Comparison of ENCODE assay signal across 30 mouse cellular contexts in the genomic region with DNA sequence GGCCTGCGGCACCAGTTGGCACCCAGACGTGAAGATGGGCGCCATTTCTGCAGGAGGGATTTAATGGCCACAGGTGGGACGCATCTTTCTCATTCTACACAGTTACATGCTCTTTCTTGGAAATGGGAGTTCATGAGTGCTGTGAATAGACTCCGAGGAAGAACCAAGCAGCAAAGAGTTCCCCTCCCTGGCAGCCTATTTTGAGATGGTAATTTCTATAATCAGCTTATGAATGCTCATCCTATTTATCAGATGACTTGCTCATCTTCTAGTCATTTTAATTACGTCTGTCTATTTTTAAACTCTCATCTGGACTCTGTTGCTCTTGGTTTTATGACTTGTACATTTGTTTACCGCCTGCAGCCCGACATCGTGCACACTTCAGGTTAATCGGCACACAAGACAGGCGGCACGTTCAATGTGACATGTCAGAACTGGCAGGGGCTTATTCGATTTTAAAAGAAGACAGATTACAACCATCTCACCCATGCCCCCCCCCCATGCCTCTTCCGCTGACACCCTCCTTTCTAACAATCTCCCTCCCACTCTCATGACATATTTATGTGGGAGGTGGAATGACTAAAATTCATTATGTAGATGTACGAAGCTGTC.
DNase-seq lines count a peak whose midpoint lies in the region; ATAC-seq lines count a peak whose summit lies in the region.
"Had no signal": no experiment of that assay in that cellular context is flagged by ENCODE, and none has a peak within 500 bp of the region (broad histone marks: within the 10 kb centered on the region; RNA-seq: fewer than 3 reads in every experiment).

No protein-coding gene starts in this region.

- DNase-seq in heart, postnatal 14 days, result no peak
- DNase-seq in retina, adult 2 months (ENCODE audit: low read depth, low spot score), result peak; percentile 69
- DNase-seq in retina, embryonic 14.5 days (ENCODE audit: low spot score), result no peak
- no peak for DNase-seq in spleen, postnatal 14 days (ENCODE audit: low spot score in 2 of 2)
- DNase-seq: adrenal gland, adult 8-10 months; cerebellum, adult 11 months; cerebellum, adult 9-10 months; cerebellum, postnatal 36 days; gastrocnemius, postnatal 10 days; heart, postnatal 36 days; kidney, adult 9 months; kidney, postnatal 10 days; layer of hippocampus, adult 9-11 months; right cerebral cortex, postnatal 14 days; thymus, adult 2 months; thymus, postnatal 4 days had no signal

- no peak overlapping the region for H3K4me3 ChIP-seq in forebrain, embryonic 15.5 days
- no peak overlapping the region for H3K4me3 ChIP-seq in forebrain, embryonic 12.5 days (replicated peaks)
- H3K4me3 ChIP-seq in heart, embryonic 11.5 days (ENCODE audit: low read depth, low read length), result no peak overlapping the region
- H3K4me3 ChIP-seq: hindbrain, embryonic 12.5 days; left cerebral cortex, adult 2 months; limb, embryonic 13.5 days; lung, embryonic 15.5 days; stomach, embryonic 15.5 days had no signal

- peak overlapping the region; percentile 23; the same call in 1 of the 2 replicates for H3K27ac ChIP-seq in forebrain, embryonic 15.5 days (replicated peaks)
- no peak overlapping the region for H3K27ac ChIP-seq in forebrain, embryonic 12.5 days
- 0 out of 2 replicates have a peak overlapping the region, but pooled peaks have one; percentile 38 for H3K27ac ChIP-seq in heart, embryonic 11.5 days (ENCODE audit: low read depth, low read length)
- H3K27ac ChIP-seq: hindbrain, embryonic 12.5 days; hindbrain, postnatal 0 days; left cerebral cortex, adult 2 months; limb, embryonic 13.5 days; lung, embryonic 15.5 days; stomach, embryonic 15.5 days had no signal

- H3K4me1 ChIP-seq in forebrain, embryonic 15.5 days, result 0 out of 2 replicates have a peak, but pooled peaks cover 5% of the 10 kb centered on the region
- peaks cover 5% of the 10 kb centered on the region; the same call in 1 of the 2 replicates for H3K4me1 ChIP-seq in forebrain, embryonic 12.5 days
- peaks cover 39% of the 10 kb centered on the region for H3K4me1 ChIP-seq in heart, embryonic 11.5 days (ENCODE audit: control insufficient read depth, insufficient read depth, low read length)

- peaks cover 2% of the 10 kb centered on the region; the same call in 1 of the 2 replicates for H3K36me3 ChIP-seq in forebrain, embryonic 15.5 days
- peaks cover 14% of the 10 kb centered on the region for H3K36me3 ChIP-seq in forebrain, embryonic 12.5 days (replicated peaks)
- 0 out of 2 replicates have a peak, but pooled peaks cover 10% of the 10 kb centered on the region for H3K36me3 ChIP-seq in heart, embryonic 11.5 days (ENCODE audit: control insufficient read depth, insufficient read depth, low read length)
- H3K36me3 ChIP-seq: G1E; lung, embryonic 15.5 days; stomach, embryonic 15.5 days had no signal

- no peak overlapping the region for H3K4me2 ChIP-seq in forebrain, embryonic 15.5 days (replicated peaks)
- H3K4me2 ChIP-seq in forebrain, embryonic 12.5 days, result no peak overlapping the region
- H3K4me2 ChIP-seq in heart, embryonic 11.5 days, result no peak overlapping the region
- H3K4me2 ChIP-seq: hindbrain, embryonic 12.5 days; limb, embryonic 13.5 days; liver, embryonic 11.5 days; lung, embryonic 15.5 days; midbrain, embryonic 11.5 days; stomach, embryonic 15.5 days had no signal

- H3K27me3 ChIP-seq in forebrain, embryonic 15.5 days, result no peaks in the 10 kb centered on the region
- H3K27me3 ChIP-seq in forebrain, embryonic 12.5 days, result no peaks in the 10 kb centered on the region
- no peaks in the 10 kb centered on the region for H3K27me3 ChIP-seq in heart, embryonic 11.5 days (ENCODE audit: control insufficient read depth, insufficient read depth, low read length)
- H3K27me3 ChIP-seq: hindbrain, embryonic 12.5 days; limb, embryonic 13.5 days; lung, embryonic 15.5 days; stomach, embryonic 15.5 days had no signal

- H3K9ac ChIP-seq in forebrain, embryonic 15.5 days (replicated peaks), result no peak overlapping the region
- no peak overlapping the region for H3K9ac ChIP-seq in forebrain, embryonic 12.5 days
- H3K9ac ChIP-seq in heart, embryonic 11.5 days (ENCODE audit: low read depth, low read length), result no peak overlapping the region
- H3K9ac ChIP-seq: hindbrain, embryonic 12.5 days; limb, embryonic 13.5 days; lung, embryonic 15.5 days; stomach, embryonic 15.5 days had no signal

- 76% methylated on average over 15 of the region's 15 CpGs for WGBS in forebrain, embryonic 15.5 days
- WGBS in forebrain, embryonic 12.5 days, result 88% methylated on average over 15 of the region's 15 CpGs
- WGBS in heart, embryonic 11.5 days (ENCODE audit: insufficient replicate concordance), result 75% methylated on average over 15 of the region's 15 CpGs

- intact Hi-C loops in heart, postnatal 14 days (cut with DNase I), result loop anchor here (5.0 kb wide), 1 partner anchor 117 kb away; no protein-coding TSS in a partner anchor

- H3K9me3 ChIP-seq in forebrain, embryonic 15.5 days, result no peaks in the 10 kb centered on the region
- H3K9me3 ChIP-seq in forebrain, embryonic 12.5 days, result no peaks in the 10 kb centered on the region
- H3K9me3 ChIP-seq in heart, embryonic 11.5 days (replicated peaks; ENCODE audit: control insufficient read depth, low read length), result no peaks in the 10 kb centered on the region
- H3K9me3 ChIP-seq: hindbrain, embryonic 12.5 days; limb, embryonic 13.5 days; lung, embryonic 15.5 days; stomach, embryonic 15.5 days had no signal

- ATAC-seq in forebrain, embryonic 15.5 days (replicated peaks), result peak; percentile 58; the same call in 1 of the 2 replicates
- ATAC-seq in forebrain, embryonic 12.5 days (ENCODE audit: low FRiP score), result no peak
- ATAC-seq in heart, embryonic 11.5 days (replicated peaks; ENCODE audit: insufficient number of reproducible peaks, low FRiP score, low TSS enrichment), result no peak
- ATAC-seq: hindbrain, postnatal 0 days; intestine, postnatal 0 days; midbrain, embryonic 16.5 days had no signal
